Mouse (Mus musculus) heart, adult 18-20 months (tissue): ENCODE data around the gene Pole. TPM values are rescaled to one million over a fixed set of nuclear protein-coding genes. Genes with fewer than 3 reads are reported as not detected.
A peak's percentile ranks its signal among the peaks of the same experiment; 100 is the strongest.

Source experiments
- DNase-seq, 2 experiments: peaks; one replicate each; pipeline ENCODE4 v3.0.0; 2021 to 2022; ENCODE audit warnings: mixed read lengths in 1 of 2
- total RNA-seq, 2 experiments: library from RNA; stranded (reverse); gene quantifications; 2 replicates each; pipeline ENCODE4 v1.2.3; 2021

The Pole gene
- total RNA-seq, 2 experiments from 2014 or later, result 2.2 to 2.3 TPM

GRCm38 (mm10) chr5:110342648-110343284, 56.7 kb downstream of the Pole start, which contains the start of gene P2rx2:
Gene P2rx2, minus strand, starts transcription at chr5:110343212.
- DNase-seq, result peak; percentile 8 to 19

- DNase-seq, result no peak
Measured at GRCm38 (mm10) chr5:110344524-110344923, 58.4 kb downstream of the Pole start, which contains the start of gene Lrcol1. Gene Lrcol1, plus strand, starts transcription at chr5:110344730.

- DNase-seq, result no peak
Measured at GRCm38 (mm10) chr5:110345553-110345952, 59.4 kb downstream of the Pole start.

GRCm38 (mm10) chr5:110347006-110347405, 60.9 kb downstream of the Pole start:
- no peak for DNase-seq

- peak in 1 of 2 experiments; percentile 29 for DNase-seq
Measured at GRCm38 (mm10) chr5:110354716-110355115, 68.6 kb downstream of the Pole start.

GRCm38 (mm10) chr5:110357531-110358179, 71.5 kb downstream of the Pole start:
- peak; percentile 55 to 89 for DNase-seq

GRCm38 (mm10) chr5:110361465-110361864, 75.4 kb downstream of the Pole start:
- DNase-seq, result no peak

- no peak for DNase-seq
Measured at GRCm38 (mm10) chr5:110362813-110363178, 76.7 kb downstream of the Pole start.

GRCm38 (mm10) chr5:110363179-110363821, 77.2 kb downstream of the Pole start:
- DNase-seq, result peak; percentile 72 to 75

GRCm38 (mm10) chr5:110363822-110364545, 77.9 kb downstream of the Pole start:
- DNase-seq, result no peak

- peak; percentile 47 to 87 for DNase-seq
Measured at GRCm38 (mm10) chr5:110376802-110377433, 90.8 kb downstream of the Pole start.

GRCm38 (mm10) chr5:110378181-110378583, 92.1 kb downstream of the Pole start:
- no peak for DNase-seq

GRCm38 (mm10) chr5:110379086-110379485, 93.0 kb downstream of the Pole start:
- no peak for DNase-seq

- DNase-seq, result no peak
Measured at GRCm38 (mm10) chr5:110379823-110380222, 93.7 kb downstream of the Pole start.

- no peak for DNase-seq
Measured at GRCm38 (mm10) chr5:110384491-110384890, 98.4 kb downstream of the Pole start.

GRCm38 (mm10) chr5:110385263-110385662, 99.2 kb downstream of the Pole start:
- DNase-seq, result no peak

GRCm38 (mm10) chr5:110386371-110387330, 100.5 kb downstream of the Pole start:
- peak; percentile 73 to 78 for DNase-seq
